Mouse (Mus musculus): ENCODE data around the gene Apobec2. TPM values are rescaled to one million over a fixed set of nuclear protein-coding genes. Genes with fewer than 3 reads are reported as not detected.

The Apobec2 gene
- total RNA-seq, 2 experiments from 2014 or later = not detected

GRCm38 (mm10) chr17:48442745-48443457 is 10.2 kb upstream of the Apobec2 start:
- no peak for ATAC-seq (replicated peaks; ENCODE audit: low FRiP score, poor library complexity, severe bottlenecking)

DNA sequence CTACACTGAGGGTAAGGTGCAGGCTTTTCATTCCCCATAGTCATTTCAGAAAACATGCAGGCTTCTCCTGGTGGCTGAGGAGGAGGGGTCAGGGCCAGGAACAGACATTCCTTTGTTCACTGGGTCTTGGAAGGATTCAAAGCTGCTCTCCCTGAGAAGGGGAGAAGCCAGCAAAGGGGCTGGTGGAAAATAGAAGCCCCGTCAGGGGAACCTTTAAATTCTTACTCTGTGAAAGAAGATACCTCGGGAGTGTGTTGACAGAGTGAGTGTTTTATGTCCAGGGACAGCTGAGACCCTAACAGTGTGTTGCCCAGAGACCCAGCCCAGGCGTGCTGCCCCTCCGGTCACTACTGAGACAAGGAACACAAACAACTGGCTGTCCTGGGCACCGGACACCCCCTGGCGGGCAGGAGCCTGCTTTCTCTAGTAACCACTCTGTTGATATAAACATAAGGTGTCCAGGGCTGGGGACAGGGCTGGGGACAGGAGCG is 4.7 kb upstream of the Apobec2 start:
- no peak for ATAC-seq (replicated peaks; ENCODE audit: low FRiP score, poor library complexity, severe bottlenecking)

DNA sequence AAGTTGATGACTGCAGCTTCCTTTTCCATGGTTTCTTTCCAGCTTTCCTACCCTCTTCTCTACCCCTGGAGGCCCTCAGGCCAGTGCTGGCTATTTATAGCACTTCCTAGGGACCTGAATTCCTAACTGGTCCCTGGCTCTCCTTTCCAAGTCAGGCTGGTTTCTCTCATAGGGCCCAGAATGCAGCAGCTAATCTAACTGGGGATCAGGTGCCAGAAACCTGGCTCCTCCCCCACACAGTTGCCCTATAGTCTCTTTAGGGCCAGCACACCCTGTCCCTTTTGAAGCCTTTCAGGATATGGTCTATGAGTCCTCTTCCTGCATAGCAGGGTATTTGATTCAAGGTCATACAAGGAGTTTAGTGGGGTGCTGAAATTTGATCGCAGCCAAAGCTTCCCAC is 3.8 kb upstream of the Apobec2 start:
- ATAC-seq (replicated peaks; ENCODE audit: low FRiP score, poor library complexity, severe bottlenecking) = no peak

DNA sequence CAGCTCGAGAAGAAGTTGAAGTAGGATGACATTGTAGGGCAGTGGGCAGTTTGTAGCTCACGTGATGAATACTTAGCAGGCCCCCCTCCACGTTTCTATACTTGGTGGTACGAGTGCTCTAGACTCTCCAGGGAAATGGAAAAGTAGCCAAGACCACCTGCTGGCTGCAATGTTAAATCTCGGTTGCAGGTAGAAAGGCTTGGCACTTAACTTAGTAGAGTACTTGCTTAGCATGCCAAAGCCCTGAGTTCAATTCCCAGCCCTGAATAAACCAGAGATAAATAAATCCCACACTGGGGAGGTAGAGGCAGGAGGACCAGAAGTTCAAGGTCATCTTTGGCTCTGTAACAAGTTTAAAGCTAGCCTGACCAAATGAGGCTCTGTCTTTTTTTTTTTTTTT is 1.7 kb upstream of the Apobec2 start:
- no peak for ATAC-seq (replicated peaks; ENCODE audit: low FRiP score, poor library complexity, severe bottlenecking)

DNA sequence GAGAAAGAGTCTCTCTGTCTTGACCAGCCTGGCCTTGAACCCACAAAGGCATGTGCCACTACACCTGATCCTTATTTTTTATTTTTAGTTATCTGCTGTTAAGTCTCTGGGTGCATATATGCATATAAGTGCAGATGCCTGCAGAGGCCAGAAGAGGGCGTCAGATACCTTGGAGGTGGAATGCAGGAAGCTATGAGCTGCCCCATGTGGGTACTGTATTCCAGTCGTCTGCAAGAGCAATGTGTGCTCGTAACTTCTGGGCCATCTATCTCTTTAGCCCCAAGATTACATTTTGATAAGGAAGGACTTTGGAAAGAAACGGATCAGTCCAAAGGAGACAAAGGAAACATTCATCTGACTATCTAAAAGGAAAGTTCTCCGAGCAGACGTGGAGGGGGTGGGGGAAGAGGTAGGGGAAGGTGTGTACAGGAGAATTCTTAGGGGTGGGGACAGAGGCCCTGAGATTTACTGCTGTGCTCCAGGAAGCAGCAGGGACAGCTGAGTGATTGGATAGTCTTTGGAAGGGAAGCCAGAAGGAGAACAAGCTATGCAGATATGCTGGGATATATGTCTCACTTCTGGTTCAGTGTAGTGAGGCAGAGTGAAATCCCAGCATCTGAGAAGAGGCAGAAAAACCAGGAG is 1.1 kb upstream of the Apobec2 start:
- 0 out of 2 replicates have a peak, but pooled peaks have one; percentile 53 for ATAC-seq (replicated peaks; ENCODE audit: low FRiP score, poor library complexity, severe bottlenecking)

DNA sequence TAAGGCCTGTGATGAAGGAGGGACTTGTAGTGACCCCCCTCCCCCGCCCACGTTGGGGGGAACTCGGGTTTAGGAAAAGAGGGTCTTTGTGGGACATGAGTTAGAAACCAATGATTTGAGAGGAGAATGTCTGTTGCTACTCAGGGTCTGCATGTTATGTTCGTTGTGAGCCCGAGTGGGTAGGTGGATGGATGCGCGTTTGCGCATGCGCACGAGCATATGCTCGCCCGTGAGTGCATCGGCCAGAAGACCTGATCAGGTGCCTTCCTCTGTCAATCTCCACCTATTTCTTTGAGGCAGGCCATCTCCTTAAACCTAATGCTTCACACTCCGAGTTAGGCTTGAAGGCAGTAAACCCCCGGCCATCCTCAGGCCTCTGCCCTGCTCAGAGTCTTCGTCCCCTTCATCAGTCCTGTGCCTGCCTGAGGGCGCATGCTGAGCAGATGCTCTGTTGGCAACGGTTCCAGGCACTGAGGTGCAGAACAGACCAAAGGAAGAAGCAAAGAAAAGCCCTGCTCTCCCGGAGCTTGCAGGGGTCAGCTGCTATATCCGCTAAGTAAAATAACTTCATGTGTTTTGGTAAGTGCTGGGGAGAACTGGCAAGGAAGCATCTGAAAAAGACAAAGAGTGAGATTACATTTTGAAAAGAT is 401 bp upstream of the Apobec2 start:
- ATAC-seq (replicated peaks; ENCODE audit: low FRiP score, poor library complexity, severe bottlenecking) = no peak

DNA sequence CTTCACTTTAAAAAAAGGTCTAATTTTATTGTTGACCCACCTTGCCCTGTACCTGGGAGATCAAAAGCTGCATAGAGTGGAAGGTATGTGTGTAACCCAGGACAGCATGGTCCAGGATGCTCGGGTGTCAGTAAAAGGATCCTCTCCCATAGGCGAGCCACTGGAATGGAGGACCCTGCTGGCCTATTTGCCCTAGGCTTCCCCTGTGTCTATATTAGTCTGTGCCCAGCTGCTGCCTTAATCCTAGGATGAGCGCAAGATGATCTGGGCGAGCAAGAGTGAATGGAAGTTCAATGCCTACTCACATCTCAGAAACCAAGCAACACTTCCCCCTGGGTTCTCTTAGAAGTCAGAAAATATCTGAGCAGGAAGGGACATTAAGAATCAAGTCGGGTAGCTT is 1.7 kb downstream of the Apobec2 start:
- ATAC-seq (replicated peaks; ENCODE audit: low FRiP score, poor library complexity, severe bottlenecking) = no peak

GRCm38 (mm10) chr17:48430394-48430793 is 2.3 kb downstream of the Apobec2 start:
- ATAC-seq (replicated peaks; ENCODE audit: low FRiP score, poor library complexity, severe bottlenecking) = no peak

DNA sequence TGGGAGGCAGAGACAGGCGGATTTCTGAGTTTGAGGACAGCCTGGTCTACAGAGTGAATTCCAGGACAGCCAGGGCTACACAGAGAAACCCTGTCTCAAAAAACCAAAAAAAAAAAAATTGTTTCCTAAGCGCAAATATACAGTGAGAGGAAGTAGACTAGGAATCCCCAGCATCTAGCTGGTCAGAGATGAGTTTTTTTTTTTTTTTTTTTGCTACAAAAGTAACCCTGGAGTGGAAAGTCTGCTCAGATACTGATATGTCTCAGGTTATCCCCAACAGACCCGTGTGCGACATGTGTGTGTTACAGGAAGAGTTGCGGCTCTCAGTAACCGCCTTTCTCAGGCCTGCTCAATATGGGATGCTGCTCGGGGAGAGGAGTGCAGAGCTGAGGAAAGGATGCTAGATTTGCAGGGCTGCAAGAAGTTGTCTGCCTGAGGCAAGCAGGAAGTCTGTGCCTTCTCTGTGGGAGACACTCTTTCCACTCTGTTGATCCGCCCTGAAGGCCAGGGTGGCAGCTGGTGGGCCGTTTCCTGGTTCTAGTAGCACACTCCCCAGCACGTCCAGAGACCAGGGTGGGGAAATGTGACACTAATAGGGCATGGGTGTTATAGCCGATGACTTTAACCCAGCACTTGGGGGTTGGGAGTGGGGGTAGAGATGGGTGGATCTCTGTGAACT is 4.7 kb downstream of the Apobec2 start:
- ATAC-seq (replicated peaks; ENCODE audit: low FRiP score, poor library complexity, severe bottlenecking) = no peak

GRCm38 (mm10) chr17:48426991-48427750 is 5.6 kb downstream of the Apobec2 start:
- ATAC-seq (replicated peaks; ENCODE audit: low FRiP score, poor library complexity, severe bottlenecking) = no peak

DNA sequence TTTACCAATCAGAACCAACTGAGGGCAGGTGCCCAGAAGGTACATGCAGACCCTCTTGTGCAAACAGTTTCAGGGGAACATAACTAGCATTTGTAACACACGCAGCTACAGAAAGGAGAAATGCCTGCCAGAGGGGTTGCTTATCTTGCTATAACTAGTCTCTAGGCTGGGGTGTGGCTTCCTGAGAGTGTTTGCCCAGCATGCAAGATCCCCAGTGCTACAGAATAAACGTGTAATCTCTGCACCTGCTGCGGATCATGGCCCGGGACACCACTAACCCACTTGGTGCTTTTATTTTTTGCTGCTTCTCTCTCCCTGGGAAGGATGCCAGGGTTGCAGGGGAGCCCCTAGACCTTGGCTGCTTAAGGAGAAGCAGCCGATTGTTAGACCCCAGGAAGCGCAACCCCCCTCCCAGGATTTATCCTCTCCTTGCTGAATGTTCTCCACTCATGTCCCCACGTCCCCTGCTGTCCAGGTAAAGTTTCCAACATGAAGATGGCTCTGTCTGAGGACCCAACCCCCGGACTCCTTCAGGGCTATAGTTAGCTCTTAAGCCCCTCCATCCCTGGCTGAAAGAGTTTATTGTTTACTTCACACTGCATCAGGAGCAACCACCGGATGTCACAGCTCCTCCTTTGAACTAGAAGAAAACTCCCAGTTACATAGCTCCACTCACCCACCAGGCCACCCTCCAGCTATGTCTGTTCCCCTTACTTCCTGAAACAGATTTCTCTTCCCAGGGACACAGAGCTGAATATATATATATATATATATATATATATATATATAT is 6.7 kb downstream of the Apobec2 start:
- ATAC-seq (replicated peaks; ENCODE audit: low FRiP score, poor library complexity, severe bottlenecking) = peak; percentile 61

- ATAC-seq (replicated peaks; ENCODE audit: low FRiP score, poor library complexity, severe bottlenecking) = no peak
Measured at GRCm38 (mm10) chr17:48424237-48424636, 8.5 kb downstream of the Apobec2 start.

GRCm38 (mm10) chr17:48419571-48419970 is 13.2 kb downstream of the Apobec2 start:
- no peak for ATAC-seq (replicated peaks; ENCODE audit: low FRiP score, poor library complexity, severe bottlenecking)

DNA sequence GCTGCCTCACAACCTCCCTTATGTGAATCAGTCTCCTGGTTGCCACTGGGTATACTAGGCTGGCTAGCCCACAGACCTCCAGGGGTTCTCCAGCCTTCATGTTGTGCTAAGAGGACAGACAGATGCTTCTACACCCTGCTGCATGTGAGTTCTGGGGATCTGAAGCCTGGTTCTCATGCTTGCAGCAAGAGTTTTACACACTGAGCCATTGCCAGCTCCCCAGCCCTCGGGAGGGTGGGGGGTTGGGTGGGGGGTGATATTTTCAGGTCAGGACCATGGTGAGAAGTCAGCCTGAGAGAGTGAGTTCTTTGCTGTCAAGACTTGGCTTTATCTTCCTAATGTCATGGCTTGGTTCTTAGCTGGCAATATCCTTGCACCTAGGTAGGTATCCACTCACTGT is 13.9 kb downstream of the Apobec2 start:
- ATAC-seq (replicated peaks; ENCODE audit: low FRiP score, poor library complexity, severe bottlenecking) = no peak

GRCm38 (mm10) chr17:48418174-48418573 is 14.6 kb downstream of the Apobec2 start:
- ATAC-seq (replicated peaks; ENCODE audit: low FRiP score, poor library complexity, severe bottlenecking) = no peak; the same call in 1 of the 2 replicates

- ATAC-seq (replicated peaks; ENCODE audit: low FRiP score, poor library complexity, severe bottlenecking) = no peak
Measured at GRCm38 (mm10) chr17:48417521-48417920, 15.2 kb downstream of the Apobec2 start.

- peak; percentile 62 for ATAC-seq (replicated peaks; ENCODE audit: low FRiP score, poor library complexity, severe bottlenecking)
Measured at GRCm38 (mm10) chr17:48416425-48417195, 16.1 kb downstream of the Apobec2 start.

DNA sequence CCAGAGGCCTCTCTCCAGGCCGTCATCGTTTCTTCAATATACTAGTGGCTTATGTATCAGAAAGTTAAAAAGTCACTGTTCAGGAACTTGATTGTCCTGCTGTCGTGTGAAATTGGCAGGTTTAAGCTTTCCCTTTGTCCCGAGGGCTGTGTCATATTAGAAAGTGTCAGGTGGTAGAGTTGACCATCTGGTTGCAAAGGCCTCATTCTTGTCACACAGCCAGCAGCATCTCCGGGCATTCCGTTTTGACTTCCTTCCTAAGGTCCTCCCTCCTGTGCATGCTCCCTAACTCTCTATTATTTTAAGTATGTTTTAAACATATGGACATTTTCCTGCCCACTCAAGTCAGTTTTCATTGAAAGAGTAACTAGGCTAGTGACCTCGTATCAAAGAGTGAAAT is 16.7 kb downstream of the Apobec2 start:
- no peak for ATAC-seq (replicated peaks; ENCODE audit: low FRiP score, poor library complexity, severe bottlenecking)

Data from erythroblast, adult 5-6 weeks (primary cell).